Mouse (Mus musculus) olfactory bulb, adult 2 months (tissue): ENCODE measurements around the gene Rbm25. TPM values are rescaled to one million over a fixed set of nuclear protein-coding genes. Genes with fewer than 3 reads are reported as not detected.

Experiments
- H3K27ac ChIP-seq: fragments of 200-500 bp; 2 replicates; pipeline ENCODE4 v1.5.1; 2012; ENCODE audit warnings: low read depth, low read length; ENCODE audit not compliant: insufficient read depth
- H3K4me1 ChIP-seq: fragments of 200-500 bp; 2 replicates; pipeline ENCODE4 v1.6.1; 2012; ENCODE audit warnings: low read length; ENCODE audit not compliant: control insufficient read depth, insufficient read depth
- H3K4me3 ChIP-seq: fragments of 200-500 bp; 2 replicates; pipeline ENCODE4 v1.5.1; 2012; ENCODE audit warnings: mild to moderate bottlenecking, low read depth, low read length, moderate library complexity; ENCODE audit not compliant: insufficient read depth
- CTCF ChIP-seq: fragments of 200-500 bp; IDR thresholded peaks from 2 replicates; pipeline ENCODE4 v1.5.1; 2012; ENCODE audit warnings: low read depth, mild to moderate bottlenecking, low read length, moderate library complexity; ENCODE audit not compliant: insufficient read depth
- POLR2A ChIP-seq: fragments of 200-500 bp; IDR thresholded peaks from 2 replicates; pipeline ENCODE4 v1.6.1; 2012; ENCODE audit warnings: mild to moderate bottlenecking, low read depth, low read length, moderate library complexity; ENCODE audit not compliant: insufficient read depth
- WGBS: fragments of 180-500 bp; shearing (Covaris S2); methylation state at CpG from one replicate; pipeline ENCODE4 v1.1.7; 2018; 5-methylcytosine and 5-hydroxymethylcytosine counted together
- polyA plus RNA-seq: library from polyadenylated mRNA; stranded (reverse); fragments of >200 nt; gene quantifications from 2 replicates; pipeline ENCODE4 v1.2.4, GENCODE M21; 2012; ENCODE audit warnings: low replicate concordance; ENCODE audit not compliant: missing spikeins, insufficient read depth, insufficient read length

The Rbm25 gene
- polyA plus RNA-seq, 1 experiment = 331 TPM

- H3K27ac ChIP-seq = no peak overlapping the region
- H3K4me3 ChIP-seq = no peak overlapping the region
- H3K4me1 ChIP-seq = no peaks in the 10 kb centered on the region
- TF ChIP-seq POLR2A (no peak), CTCF (no peak)
- WGBS = 97% methylated on average over 2 of the region's 2 CpGs
These were observed 10.2 kb downstream of the Rbm25 start for GRCm38 (mm10) chr12:83641233-83641632.

GRCm38 (mm10) chr12:83643116-83643515 is 12.1 kb downstream of the Rbm25 start:
- Histone ChIP-seq H3K27ac (no peak overlapping the region), H3K4me3 (no peak overlapping the region), H3K4me1 (no peaks in the 10 kb centered on the region)
- 62% methylated on average over 1 of the region's 1 CpGs for WGBS
- TF ChIP-seq POLR2A = no peak
- TF ChIP-seq CTCF = no peak

GRCm38 (mm10) chr12:83650346-83650745 is 19.3 kb downstream of the Rbm25 start:
- TF ChIP-seq POLR2A (no peak), CTCF (no peak)
- 88% methylated on average over 3 of the region's 3 CpGs for WGBS
- H3K4me1 ChIP-seq = no peaks in the 10 kb centered on the region
- H3K4me3 ChIP-seq = no peak overlapping the region
- H3K27ac ChIP-seq = no peak overlapping the region

- Histone ChIP-seq H3K27ac (no peak overlapping the region), H3K4me3 (no peak overlapping the region), H3K4me1 (no peaks in the 10 kb centered on the region)
- TF ChIP-seq POLR2A (no peak), CTCF (no peak)
These were observed 20.4 kb downstream of the Rbm25 start for GRCm38 (mm10) chr12:83651414-83651813.

- Histone ChIP-seq H3K4me1 (no peaks in the 10 kb centered on the region), H3K4me3 (no peak overlapping the region), H3K27ac (no peak overlapping the region)
- TF ChIP-seq POLR2A (no peak), CTCF (no peak)
- 96% methylated on average over 1 of the region's 1 CpGs for WGBS
These were observed 54.4 kb downstream of the Rbm25 start for GRCm38 (mm10) chr12:83685466-83685865.

- 95% methylated on average over 9 of the region's 9 CpGs for WGBS
These were observed 55.7 kb downstream of the Rbm25 start for GRCm38 (mm10) chr12:83686575-83687350.

GRCm38 (mm10) chr12:83687934-83688315 is 56.9 kb downstream of the Rbm25 start, which contains the start of gene Psen1:
Psen1 (plus strand) TSS chr12:83688152.
- Histone ChIP-seq H3K4me3 (peak within 1 kb of the TSS; percentile 84), H3K27ac (peak within 1 kb of the TSS; percentile 69), H3K4me1 (0 out of 2 replicates have a peak, but pooled peaks cover 3% of the 10 kb centered on the region)
- under 1% methylated on average over 38 of the region's 38 CpGs for WGBS
- TF ChIP-seq CTCF = no peak
- TF ChIP-seq POLR2A = peak; percentile 89

More at GRCm38 (mm10) chr12:83686575-83687350, 55.7 kb downstream of the Rbm25 start:
- Histone ChIP-seq H3K27ac (no peak overlapping the region), H3K4me1 (0 out of 2 replicates have a peak, but pooled peaks cover 3% of the 10 kb centered on the region), H3K4me3 (no peak overlapping the region)
- TF ChIP-seq POLR2A (no peak), CTCF (no peak)

- H3K27ac ChIP-seq = peak overlapping the region; percentile 69
- H3K4me3 ChIP-seq = peak overlapping the region; percentile 84
- TF ChIP-seq POLR2A (no peak), CTCF (no peak)
- WGBS = under 1% methylated on average over 49 of the region's 49 CpGs
- 0 out of 2 replicates have a peak, but pooled peaks cover 3% of the 10 kb centered on the region for H3K4me1 ChIP-seq
These were observed 57.5 kb downstream of the Rbm25 start for GRCm38 (mm10) chr12:83688316-83689086.

- peak overlapping the region; percentile 8; the same call in 1 of the 2 replicates for H3K4me3 ChIP-seq
- TF ChIP-seq POLR2A (no peak), CTCF (no peak)
- WGBS = 25% methylated on average over 6 of the region's 6 CpGs
- 0 out of 2 replicates have a peak, but pooled peaks cover 3% of the 10 kb centered on the region for H3K4me1 ChIP-seq
- H3K27ac ChIP-seq = no peak overlapping the region
These were observed 58.0 kb downstream of the Rbm25 start for GRCm38 (mm10) chr12:83689087-83689432.
